10 mouse cellular contexts compared by ENCODE assay signal in the genomic region with DNA sequence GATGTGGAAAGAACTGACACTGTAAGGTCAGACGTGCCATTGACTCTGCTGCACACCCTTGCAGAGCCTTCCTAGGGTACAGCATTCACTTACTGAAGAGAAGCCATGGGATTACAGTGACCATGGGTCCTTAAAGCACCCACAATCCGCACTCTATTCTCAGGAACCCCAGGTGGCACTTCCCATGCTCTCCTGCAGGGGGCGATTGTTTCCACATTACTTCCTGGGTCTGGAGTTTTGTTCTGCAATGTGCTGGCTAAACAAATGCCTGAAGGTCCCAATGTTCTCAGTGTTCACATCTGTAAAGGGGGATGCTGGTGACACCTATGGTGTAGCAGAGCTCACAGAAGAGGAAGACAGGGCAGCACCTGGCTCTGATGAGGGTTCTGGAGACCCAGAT.
A peak's percentile ranks its signal among the peaks of the same experiment; 100 is the strongest.
DNase-seq lines count a peak whose midpoint lies in the region; ATAC-seq and TF ChIP-seq lines count a peak whose summit lies in the region.
"Had no signal": no experiment of that assay in that cellular context is flagged by ENCODE, and none has a peak within 500 bp of the region (broad histone marks: within the 10 kb centered on the region; RNA-seq: fewer than 3 reads in every experiment).

No protein-coding gene starts in this region.

- no peak for TF ChIP-seq EP300 in heart, adult 2 months (IDR thresholded peaks at IDR 0.05; ENCODE audit: insufficient read depth, low read depth, low read length)

- no peak for TF ChIP-seq POLR2A in heart, adult 2 months (IDR thresholded peaks at IDR 0.05; ENCODE audit: insufficient read depth, low read depth, low read length)

- no peaks in the 10 kb centered on the region for H3K36me3 ChIP-seq in heart, adult 2 months (ENCODE audit: control insufficient read depth, insufficient read depth, low read length)
- no peaks in the 10 kb centered on the region for H3K36me3 ChIP-seq in hindbrain, embryonic 12.5 days
- H3K36me3 ChIP-seq: embryonic facial prominence, embryonic 15.5 days; midbrain, embryonic 15.5 days had no signal

- DNase-seq in heart, adult 2 months, result no peak
- DNase-seq in heart, adult 11 months, result no peak
- DNase-seq in retina, postnatal 1 day, result peak; percentile 33
- DNase-seq in retina, embryonic 14.5 days (ENCODE audit: low spot score), result no peak
- peak; percentile 54 for DNase-seq in thymus, postnatal 4 days
- DNase-seq in frontal cortex, postnatal 25 days (ENCODE audit: low spot score in 2 of 2), result no peak

- TF ChIP-seq CTCF in heart, adult 2 months (IDR thresholded peaks at IDR 0.05), result peak; percentile 66

- no peaks in the 10 kb centered on the region; the same call in 1 of the 2 replicates for H3K4me1 ChIP-seq in heart, adult 2 months (ENCODE audit: control insufficient read depth, insufficient read depth, low read length)
- peaks cover 16% of the 10 kb centered on the region for H3K4me1 ChIP-seq in hindbrain, embryonic 12.5 days
- H3K4me1 ChIP-seq: embryonic facial prominence, embryonic 15.5 days had no signal

- no peak overlapping the region for H3K4me2 ChIP-seq in hindbrain, embryonic 12.5 days (replicated peaks)
- H3K4me2 ChIP-seq: embryonic facial prominence, embryonic 15.5 days; midbrain, embryonic 15.5 days had no signal

- WGBS in heart, adult 2 months, result 69% methylated on average over 3 of the region's 3 CpGs
- WGBS in hindbrain, embryonic 12.5 days, result 73% methylated on average over 3 of the region's 3 CpGs

- no peaks in the 10 kb centered on the region for H3K9me3 ChIP-seq in hindbrain, embryonic 12.5 days (replicated peaks)
- H3K9me3 ChIP-seq: embryonic facial prominence, embryonic 15.5 days; midbrain, embryonic 15.5 days had no signal

- H3K27me3 ChIP-seq in heart, adult 2 months (ENCODE audit: control insufficient read depth, insufficient read depth, low read length), result no peaks in the 10 kb centered on the region
- H3K27me3 ChIP-seq in hindbrain, embryonic 12.5 days, result no peaks in the 10 kb centered on the region
- H3K27me3 ChIP-seq: embryonic facial prominence, embryonic 15.5 days; midbrain, embryonic 15.5 days had no signal

- no peaks in the 10 kb centered on the region for H3K79me2 ChIP-seq in heart, adult 2 months (replicated peaks; ENCODE audit: control insufficient read depth, insufficient read depth, low read length)

- H3K4me3 ChIP-seq in heart, adult 2 months, result no peak overlapping the region
- no peak overlapping the region for H3K4me3 ChIP-seq in hindbrain, embryonic 12.5 days
- H3K4me3 ChIP-seq: embryonic facial prominence, embryonic 15.5 days; midbrain, embryonic 15.5 days had no signal

- H3K27ac ChIP-seq in heart, adult 2 months, result no peak overlapping the region
- no peak overlapping the region for H3K27ac ChIP-seq in hindbrain, embryonic 12.5 days
- H3K27ac ChIP-seq: embryonic facial prominence, embryonic 15.5 days; midbrain, embryonic 15.5 days had no signal

- no peak overlapping the region for H3K9ac ChIP-seq in heart, adult 2 months (ENCODE audit: low read depth, low read length)
- H3K9ac ChIP-seq in hindbrain, embryonic 12.5 days, result no peak overlapping the region
- H3K9ac ChIP-seq: embryonic facial prominence, embryonic 15.5 days; midbrain, embryonic 15.5 days had no signal

- intact Hi-C loops in heart, adult 2 months (cut with DNase I), result loop anchor here (5.0 kb wide), 1 partner anchor 221 kb away; no protein-coding TSS in a partner anchor

- 0 out of 2 replicates have a peak, but pooled peaks have one; percentile 29 for ATAC-seq in common myeloid progenitor, adult 5-6 weeks (replicated peaks; ENCODE audit: low read depth, poor library complexity, severe bottlenecking)
- ATAC-seq in hindbrain, embryonic 12.5 days (ENCODE audit: low FRiP score), result no peak
- ATAC-seq: midbrain, embryonic 15.5 days had no signal

Comparison
In these comparisons a context has a peak if more than half of its experiments do, and no peak if none do; other contexts are left out.
1. DNase-seq: peak in retina, postnatal 1 day (single experiment) and thymus, postnatal 4 days (single experiment); none in heart, adult 2 months (0 of 2), heart, adult 11 months (single experiment), retina, embryonic 14.5 days (single experiment) and frontal cortex, postnatal 25 days (0 of 2).